ENCODE assay signal across 10 mouse cellular contexts in the genomic region with DNA sequence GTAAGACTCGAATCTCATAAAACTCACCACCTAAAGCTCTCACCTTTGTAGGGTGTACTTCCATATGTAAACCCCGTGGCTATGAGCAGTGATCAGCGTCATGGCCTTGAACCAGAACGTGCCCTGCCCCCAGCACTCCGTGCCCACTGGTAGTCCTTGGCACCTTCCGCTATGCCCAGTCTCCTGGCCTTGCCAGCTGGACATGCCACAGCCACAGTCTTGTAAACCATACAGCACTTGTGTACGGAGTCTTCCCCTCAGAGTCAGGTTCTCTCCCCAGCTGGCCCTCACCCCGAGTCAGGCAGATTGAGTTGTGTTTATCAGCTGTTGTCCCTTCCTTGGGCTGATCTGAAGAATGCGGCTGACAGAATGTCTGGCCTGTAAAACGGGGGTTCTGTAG.
"Had no signal": no experiment of that assay in that cellular context is flagged by ENCODE, and none has a peak within 500 bp of the region (broad histone marks: within the 10 kb centered on the region; RNA-seq: fewer than 3 reads in every experiment).

No protein-coding gene starts in this region.

- ATAC-seq: midbrain, embryonic 16.5 days had no signal

- H3K4me1 ChIP-seq: limb, embryonic 13.5 days; stomach, embryonic 15.5 days had no signal

- DNase-seq: kidney, postnatal 10 days; kidney, postnatal 4 days; left cerebral cortex, postnatal 4 days; lung, adult 18-20 months; thymus, adult 2 months; thymus, postnatal 25 days had no signal

- H3K9me3 ChIP-seq: limb, embryonic 13.5 days; stomach, embryonic 15.5 days had no signal

- H3K27me3 ChIP-seq: limb, embryonic 13.5 days; stomach, embryonic 15.5 days had no signal

- H3K36me3 ChIP-seq: limb, embryonic 13.5 days; stomach, embryonic 15.5 days had no signal

- H3K4me3 ChIP-seq: layer of hippocampus, adult 2 months; limb, embryonic 13.5 days; stomach, embryonic 15.5 days had no signal
